Mouse (Mus musculus) bone marrow, adult 2 months (tissue): ENCODE measurements at regions not wholly inside any gene's neighbourhood (a gene's known extent, or its start where the extent isn't known, plus 50 kb on each side); places are given as distances from the start of the nearest gene placed in this dataset.

Experiments
- H3K27ac ChIP-seq: fragments of 200-500 bp; 2 replicates; pipeline ENCODE4 v1.5.1; 2012; ENCODE audit warnings: low read depth, mild to moderate bottlenecking, control low read depth, inconsistent platforms, low read length; ENCODE audit not compliant: control insufficient read depth, poor library complexity, insufficient read depth
- H3K4me1 ChIP-seq: fragments of 200-500 bp; 2 replicates; pipeline ENCODE4 v1.6.1; 2011; ENCODE audit warnings: low read length; ENCODE audit not compliant: control insufficient read depth, insufficient read depth
- H3K4me3 ChIP-seq: fragments of 200-500 bp; replicated peaks from 2 replicates; pipeline ENCODE3; 2011; ENCODE audit warnings: mild to moderate bottlenecking, low read depth, low read length, control low read depth; ENCODE audit not compliant: control insufficient read depth
- CTCF ChIP-seq: fragments of 200-500 bp; IDR thresholded peaks from 2 replicates; pipeline ENCODE4 v1.5.1; 2011; ENCODE audit warnings: low read length, control low read depth; ENCODE audit not compliant: control insufficient read depth, insufficient read depth
- POLR2A ChIP-seq: fragments of 200-500 bp; IDR thresholded peaks from 2 replicates; pipeline ENCODE4 v1.6.1; 2011; ENCODE audit warnings: low read depth, mild to moderate bottlenecking, control low read depth, low read length, borderline replicate concordance; ENCODE audit not compliant: control insufficient read depth
- WGBS: fragments of 180-500 bp; shearing (Covaris S2); methylation state at CpG from one replicate; pipeline ENCODE4 v1.1.7; 2018; 5-methylcytosine and 5-hydroxymethylcytosine counted together

- Histone ChIP-seq H3K4me1 (no peaks in the 10 kb centered on the region), H3K4me3 (peak overlapping the region; percentile 54), H3K27ac (peak overlapping the region; percentile 65)
- WGBS, result 28% methylated on average over 13 of the region's 13 CpGs
- no peak for TF ChIP-seq POLR2A
- no peak for TF ChIP-seq CTCF
Measured at GRCm38 (mm10) chr7:39655709-39656397, 138.3 kb downstream of the Zfp619 start.

DNA sequence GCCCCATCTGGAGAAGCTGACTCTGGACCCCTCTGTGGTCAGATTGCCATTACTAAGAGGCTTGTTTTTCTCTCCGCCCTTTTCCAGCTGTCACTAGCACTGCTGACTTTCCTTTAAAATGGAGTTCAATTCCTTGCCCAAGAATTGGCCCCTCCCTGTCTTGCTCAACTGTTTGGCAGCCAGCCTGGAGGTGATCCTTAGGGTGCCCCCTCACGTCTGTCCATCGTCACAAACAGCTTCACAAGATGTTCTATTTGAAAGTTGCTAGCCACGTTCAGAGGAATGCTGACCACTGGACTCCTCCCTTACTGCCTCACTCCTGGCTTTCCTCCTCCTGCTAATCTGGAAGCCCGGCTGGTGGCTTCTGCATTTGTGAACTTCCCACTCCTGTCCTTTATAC lies 142.0 kb downstream of the Zfp619 start:
- Histone ChIP-seq H3K27ac (no peak overlapping the region), H3K4me1 (no peaks in the 10 kb centered on the region), H3K4me3 (no peak overlapping the region)
- WGBS, result 31% methylated on average over 5 of the region's 5 CpGs
- TF ChIP-seq CTCF (no peak), POLR2A (no peak)

DNA sequence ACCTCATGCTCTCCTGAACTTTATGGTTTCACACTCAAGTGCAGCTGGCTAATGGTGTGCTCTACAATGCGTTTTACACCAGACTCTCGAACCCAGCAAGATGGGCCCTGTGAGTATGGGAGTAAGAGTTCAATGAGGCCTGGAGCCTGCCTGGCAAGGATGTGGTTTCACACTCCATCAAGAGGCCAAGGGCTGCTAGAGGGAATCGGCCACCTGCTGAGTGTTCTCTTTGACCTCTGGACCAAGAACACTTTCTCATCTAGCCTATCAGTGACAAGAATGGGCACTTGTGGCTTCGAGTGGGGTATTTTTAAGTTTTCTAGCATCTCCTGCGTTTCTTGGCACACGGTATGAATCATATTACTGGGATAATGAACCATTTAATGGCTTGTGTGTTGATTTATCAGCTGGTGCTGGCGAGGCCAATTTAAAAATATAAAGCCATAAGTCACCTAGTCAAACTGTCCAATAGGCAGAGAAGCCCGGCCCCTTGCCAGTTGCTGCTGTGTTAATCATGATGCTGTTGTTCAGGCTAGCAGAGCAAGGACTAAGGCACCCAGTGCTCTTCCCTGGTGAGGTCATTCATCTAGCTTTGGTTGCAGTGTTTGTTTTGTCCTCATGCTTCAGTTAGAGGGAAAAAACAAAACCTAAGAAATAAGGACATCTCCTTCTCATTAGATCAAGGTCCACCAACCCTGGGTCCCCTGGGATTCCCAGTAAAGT lies 157.7 kb downstream of the Zfp619 start:
- TF ChIP-seq POLR2A (no peak), CTCF (no peak)
- WGBS, result 59% methylated on average over 8 of the region's 8 CpGs
- Histone ChIP-seq H3K4me3 (no peak overlapping the region), H3K27ac (no peak overlapping the region), H3K4me1 (no peaks in the 10 kb centered on the region; the same call in 1 of the 2 replicates)

DNA sequence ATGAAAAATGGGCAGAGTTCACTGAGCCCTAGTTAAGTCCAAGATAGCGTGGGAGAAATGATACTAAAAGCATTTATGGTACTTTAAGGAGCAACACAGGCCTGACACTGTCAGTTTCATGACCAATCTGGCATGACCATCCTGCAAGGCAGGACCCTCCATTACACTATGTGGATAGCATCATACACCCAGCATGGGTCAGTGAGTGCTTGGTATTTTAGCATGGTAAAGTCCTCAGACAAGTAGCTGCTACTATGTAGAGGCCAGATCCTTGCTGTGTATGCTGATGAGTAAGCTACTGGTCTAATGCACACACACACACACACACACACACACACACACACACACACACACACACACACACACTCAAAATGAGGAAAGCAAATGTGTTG lies 158.3 kb downstream of the Zfp619 start:
- no peak overlapping the region for H3K4me3 ChIP-seq
- TF ChIP-seq POLR2A (no peak), CTCF (no peak)
- WGBS, result 65% methylated on average over 1 of the region's 1 CpGs
- no peaks in the 10 kb centered on the region; the same call in 1 of the 2 replicates for H3K4me1 ChIP-seq
- H3K27ac ChIP-seq, result no peak overlapping the region

DNA sequence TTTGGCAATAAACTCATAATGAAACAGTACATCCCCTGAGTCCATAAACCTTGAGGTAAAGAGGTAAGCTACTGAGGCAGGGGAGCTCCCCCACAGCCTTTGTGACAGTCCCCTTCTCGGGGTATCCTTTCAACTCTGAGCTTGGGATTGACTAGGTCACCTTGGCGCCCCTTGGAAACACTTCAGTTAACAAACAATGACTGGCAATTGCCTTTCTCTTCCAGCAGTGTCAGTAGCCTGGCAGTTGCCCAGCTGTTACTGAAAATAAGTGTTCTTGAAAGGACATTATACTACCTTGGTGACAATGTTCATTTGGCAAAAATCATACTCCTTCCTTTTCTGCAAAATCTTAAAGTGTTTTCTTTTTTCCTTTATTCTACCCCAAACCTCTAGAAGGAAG lies 162.8 kb downstream of the Zfp619 start:
- 56% methylated on average over 2 of the region's 2 CpGs for WGBS
- TF ChIP-seq CTCF (no peak), POLR2A (no peak)
- no peaks in the 10 kb centered on the region; the same call in 1 of the 2 replicates for H3K4me1 ChIP-seq

DNA sequence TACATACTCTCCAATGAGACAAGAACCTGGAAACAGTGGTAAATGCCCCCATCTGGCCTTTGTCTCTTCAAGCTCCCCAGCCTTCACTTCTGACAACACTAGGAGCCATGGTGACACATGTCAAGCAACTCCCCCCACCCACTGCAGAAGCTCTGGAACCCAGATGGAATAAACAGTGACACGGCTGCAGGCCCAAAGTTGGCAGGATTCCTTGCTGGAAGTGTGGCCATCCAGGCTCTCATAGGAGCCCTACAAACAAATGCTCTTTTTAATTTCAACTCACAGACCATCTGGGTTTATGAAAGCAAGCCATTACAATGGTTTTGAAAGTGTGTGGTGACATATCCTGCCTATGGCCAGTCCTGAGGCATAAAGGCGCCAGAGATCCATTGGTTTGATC lies 179.0 kb downstream of the Zfp619 start:
- TF ChIP-seq CTCF, result no peak
- no peak for TF ChIP-seq POLR2A
- Histone ChIP-seq H3K4me3 (no peak overlapping the region), H3K27ac (no peak overlapping the region), H3K4me1 (no peaks in the 10 kb centered on the region; the same call in 1 of the 2 replicates)
- 75% methylated on average over 2 of the region's 2 CpGs for WGBS

More for the DNA sequence above, 162.8 kb downstream of the Zfp619 start:
- Histone ChIP-seq H3K4me3 (no peak overlapping the region), H3K27ac (no peak overlapping the region)

DNA sequence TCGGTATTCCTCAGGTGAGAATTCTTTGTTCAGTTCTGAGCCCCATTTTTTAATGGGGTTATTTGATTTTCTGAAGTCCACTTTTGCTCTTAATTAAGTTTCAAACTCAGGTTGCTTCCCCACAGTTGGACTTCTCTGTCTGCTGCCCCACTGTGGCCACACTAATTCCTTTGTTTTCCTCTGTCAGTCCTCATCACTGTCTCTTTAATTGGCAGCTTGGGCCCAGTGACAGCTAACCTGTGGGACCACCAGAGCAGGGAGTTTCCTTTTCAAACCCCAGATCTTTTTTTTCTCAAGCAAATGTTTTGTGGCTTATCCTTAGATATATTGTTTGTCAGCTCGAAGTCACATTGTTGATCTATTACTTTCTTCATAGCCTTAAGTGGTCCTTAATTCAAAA lies 183.9 kb downstream of the Zfp619 start:
- Histone ChIP-seq H3K4me1 (no peaks in the 10 kb centered on the region; the same call in 1 of the 2 replicates), H3K27ac (no peak overlapping the region), H3K4me3 (no peak overlapping the region)
- WGBS, result 59% methylated on average over 2 of the region's 2 CpGs
- TF ChIP-seq POLR2A (no peak), CTCF (no peak)
